Mouse (Mus musculus): Measurements from ENCODE around the gene Ap3m1.

DNA sequence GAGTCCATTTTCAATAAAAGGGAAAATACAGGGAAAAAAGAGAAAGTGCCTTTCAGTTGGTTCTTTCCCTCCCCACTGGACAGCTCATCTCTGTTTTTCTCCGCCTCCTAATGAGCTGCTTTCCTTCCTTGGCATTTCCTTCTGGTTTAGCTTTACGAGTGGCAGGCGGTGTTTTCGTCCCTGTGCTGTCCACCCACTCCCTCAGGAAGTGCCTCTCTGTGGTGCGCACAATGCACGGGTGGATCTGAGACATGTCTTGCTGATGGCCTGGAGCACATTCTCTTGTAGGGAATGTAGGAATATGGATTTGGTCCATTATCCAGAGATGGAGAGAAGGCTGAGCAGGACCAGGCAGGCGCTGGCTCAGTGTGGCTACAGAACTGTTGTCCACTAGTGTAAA lies 47.1 kb upstream of the Ap3m1 start:
- no peak for TF ChIP-seq TAL1 (IDR thresholded peaks at IDR 0.05; ENCODE audit: low read length)
- TF ChIP-seq GATA1 (IDR thresholded peaks at IDR 0.05; ENCODE audit: low read length): no peak

All from erythroblast, embryonic 14.5 days (primary cell).